Mouse (Mus musculus) cerebellum, postnatal 14 days (tissue): Measurements from ENCODE around the gene Chpf.

ENCODE experiments used
- DNase-seq, 2 experiments: peaks; one replicate each; pipeline ENCODE4 v3.0.0; 2021; ENCODE audit warnings: mixed read lengths in 2 of 2

The Chpf gene

DNA sequence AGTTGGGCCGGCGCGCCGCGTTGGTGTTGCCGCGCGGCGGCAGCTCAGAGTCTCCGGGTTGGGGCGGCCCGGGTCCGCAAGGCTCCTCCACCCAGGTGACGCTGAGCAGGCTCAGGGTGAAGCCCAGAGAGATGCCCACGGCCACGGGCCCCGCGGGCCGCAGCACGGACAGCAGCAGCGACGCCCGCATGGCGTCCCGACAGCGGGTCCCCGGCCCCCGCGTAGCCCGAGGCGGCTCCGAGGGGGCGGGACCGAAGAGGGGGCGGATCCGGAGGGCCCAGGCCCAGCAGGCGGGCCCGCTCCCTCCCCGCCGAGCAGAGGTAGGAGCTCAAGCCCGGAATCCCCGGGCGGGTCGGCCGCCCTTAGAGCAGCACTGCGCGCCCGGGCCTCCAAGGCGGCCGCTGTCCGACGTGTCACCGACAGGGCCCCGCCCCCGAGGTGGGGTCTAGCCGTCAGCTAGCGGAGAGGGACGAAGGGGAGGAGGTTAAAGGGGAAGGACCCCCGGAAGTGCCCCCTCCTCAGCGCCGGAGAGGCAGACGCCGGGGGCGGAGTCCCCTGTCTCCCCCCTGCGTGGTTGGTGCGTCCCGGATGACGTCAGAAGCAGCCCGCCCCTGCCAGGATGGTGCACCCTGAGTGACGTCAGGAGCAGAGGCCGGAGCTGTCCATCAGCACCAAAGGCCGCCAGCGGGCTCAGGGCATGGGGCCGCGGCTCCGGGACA lies at the start of gene Chpf, which contains the start of gene Tmem198:
Gene Chpf (minus strand): TSS at position 392 of the 719 bp plus-strand sequence.
Gene Tmem198 (plus strand): TSS at position 617 of the 719 bp plus-strand sequence.
- peak; percentile 98 to 99 for DNase-seq

DNA sequence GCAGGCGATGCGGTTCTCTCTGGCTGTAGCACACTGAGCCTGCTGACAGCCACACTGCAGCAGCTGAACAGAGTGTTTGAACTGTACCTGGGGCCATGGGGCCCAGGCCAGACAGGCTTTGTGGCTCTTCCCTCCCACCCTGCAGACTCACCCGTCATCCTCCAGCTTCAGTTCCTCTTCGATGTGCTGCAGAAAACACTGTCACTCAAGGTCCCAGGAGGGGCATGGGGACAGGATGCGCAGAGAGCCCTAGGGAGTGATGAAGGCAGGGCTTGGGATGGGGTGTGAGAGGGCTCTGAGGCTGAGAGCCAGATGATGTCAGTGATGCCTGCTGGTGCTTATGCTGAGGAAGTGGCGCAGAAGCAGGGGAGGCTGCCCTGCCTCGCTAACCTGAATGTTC lies 45.6 kb upstream of the Chpf start:
- DNase-seq, result no peak

DNA sequence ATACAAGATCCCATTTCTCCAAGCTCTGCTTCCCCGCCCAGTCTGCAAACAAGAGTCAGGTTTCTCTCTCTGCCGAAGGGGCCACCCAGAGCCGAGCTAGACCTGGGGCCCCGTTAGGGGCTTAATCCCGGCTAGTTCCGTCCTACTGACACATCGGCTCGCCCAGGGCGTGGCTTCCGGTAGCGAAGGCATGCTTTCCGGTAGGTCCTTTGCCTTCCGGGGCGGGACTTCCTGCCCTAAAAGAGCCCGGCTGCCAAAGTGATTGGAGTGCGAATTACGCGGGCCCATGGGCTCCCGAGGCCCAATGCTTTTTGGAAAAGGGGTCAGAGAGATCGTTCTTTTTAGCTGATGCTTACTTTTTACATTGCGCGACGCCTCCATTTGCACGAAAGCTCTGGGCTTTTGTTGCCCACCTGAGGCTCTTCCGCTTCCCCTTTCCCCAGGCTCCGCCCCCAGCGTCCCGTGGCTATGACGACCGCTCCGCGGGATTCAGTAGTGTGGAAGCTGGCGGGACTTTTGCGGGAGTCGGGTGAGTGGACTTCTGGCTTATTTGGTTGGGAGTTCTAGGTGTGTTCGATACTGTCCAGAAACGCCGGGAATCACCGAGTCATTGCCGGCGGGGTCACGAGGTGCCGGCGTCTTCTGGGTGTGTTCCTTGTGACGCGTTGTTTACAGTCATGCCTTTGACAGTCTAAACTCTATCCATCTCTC lies 42.4 kb upstream of the Chpf start, which contains the start of gene Stk11ip:
Gene Stk11ip (plus strand): TSS at position 209 of the 711 bp plus-strand sequence.
- DNase-seq, result peak; percentile 90 to 93

DNA sequence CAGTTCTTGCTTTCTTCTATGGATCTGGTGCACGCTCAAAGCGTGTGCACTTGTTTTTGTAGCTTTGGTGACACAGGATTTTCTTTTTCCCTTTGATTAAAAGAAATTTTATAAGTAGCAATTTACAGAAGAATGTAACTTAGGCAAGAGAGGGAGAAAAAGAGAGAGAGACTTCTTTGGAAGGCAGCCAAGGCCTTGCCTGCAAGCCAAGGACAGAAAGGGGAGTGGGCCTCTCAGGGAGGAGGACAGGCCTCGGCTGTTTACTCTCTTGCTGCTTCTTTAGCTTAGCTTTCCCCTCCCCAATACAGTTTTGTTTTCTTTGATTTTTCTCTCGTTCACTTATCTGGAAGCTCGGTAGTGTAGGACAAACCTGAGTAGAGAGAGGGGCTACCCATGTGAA lies 40.5 kb upstream of the Chpf start:
- no peak for DNase-seq

DNA sequence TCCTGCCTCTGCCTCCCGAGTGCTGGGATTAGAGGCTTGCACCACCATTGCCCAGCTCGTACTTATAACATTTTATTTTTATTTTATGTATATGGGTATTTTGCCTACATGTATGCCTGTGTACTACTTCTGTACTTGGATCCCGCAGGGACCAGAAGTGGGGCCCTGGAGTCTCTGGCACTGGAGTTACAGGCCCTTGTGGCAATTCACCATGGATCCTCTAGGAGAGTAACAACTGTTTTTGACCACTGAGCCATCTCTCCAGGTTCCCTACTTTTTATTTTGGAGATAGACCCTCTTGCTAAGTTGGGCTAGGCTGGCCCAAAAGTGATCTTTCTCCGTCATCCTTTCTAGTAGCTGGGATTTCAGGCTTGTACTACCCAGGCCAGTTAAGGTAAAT lies 39.3 kb upstream of the Chpf start:
- no peak for DNase-seq

DNA sequence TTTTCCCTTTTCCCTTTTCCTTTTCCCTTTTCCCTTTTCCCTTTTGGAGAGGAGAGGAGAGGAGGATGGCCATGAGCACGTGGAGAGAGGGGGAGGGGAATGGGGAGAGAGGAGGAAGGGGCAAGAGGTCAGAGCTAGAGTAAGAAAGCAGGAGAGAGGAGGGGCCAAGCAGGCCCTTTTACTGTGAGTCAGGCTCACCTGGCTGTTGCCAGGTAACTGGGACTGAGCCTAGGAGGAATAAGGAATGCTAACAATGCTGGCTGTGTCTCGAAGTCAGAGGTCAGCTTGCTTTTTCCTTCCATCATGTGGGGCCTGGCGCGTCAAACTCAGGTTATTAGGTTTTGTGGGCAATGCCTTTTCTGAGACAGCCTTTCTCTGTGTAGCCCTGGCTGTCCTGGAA lies 38.9 kb upstream of the Chpf start:
- no peak for DNase-seq

DNA sequence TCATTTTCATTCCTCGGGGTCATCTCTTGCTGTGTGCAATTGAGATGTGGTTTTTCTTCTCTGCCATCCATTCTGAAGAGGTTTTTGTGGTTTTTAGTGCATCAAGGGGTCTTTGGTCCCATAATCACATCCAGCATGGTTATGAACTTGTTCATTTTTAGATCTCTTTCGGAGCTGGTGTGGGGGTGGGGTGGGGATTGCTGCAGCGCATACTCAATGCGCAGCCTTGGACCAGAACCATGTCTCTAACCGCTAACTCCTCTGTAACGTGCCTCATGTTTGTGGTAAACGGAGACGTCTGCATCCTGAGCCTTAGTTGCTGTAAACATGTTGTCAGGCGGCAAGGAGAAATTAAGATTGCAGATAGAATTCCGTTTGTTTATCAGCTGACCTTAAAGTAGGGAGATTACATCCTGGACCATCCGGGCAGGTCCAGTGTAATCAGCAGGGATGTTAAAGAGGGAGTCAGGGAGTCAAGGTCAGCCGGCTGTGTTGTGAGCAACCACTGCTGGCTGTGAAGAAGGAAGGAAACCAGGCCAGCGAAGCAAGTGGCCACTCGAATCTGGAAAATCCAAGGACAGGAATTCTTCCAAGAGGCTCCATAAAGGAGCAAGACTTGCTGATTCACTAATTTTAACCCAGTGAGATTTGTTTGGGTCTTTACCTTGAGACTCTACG lies 37.7 kb upstream of the Chpf start:
- DNase-seq, result no peak

DNA sequence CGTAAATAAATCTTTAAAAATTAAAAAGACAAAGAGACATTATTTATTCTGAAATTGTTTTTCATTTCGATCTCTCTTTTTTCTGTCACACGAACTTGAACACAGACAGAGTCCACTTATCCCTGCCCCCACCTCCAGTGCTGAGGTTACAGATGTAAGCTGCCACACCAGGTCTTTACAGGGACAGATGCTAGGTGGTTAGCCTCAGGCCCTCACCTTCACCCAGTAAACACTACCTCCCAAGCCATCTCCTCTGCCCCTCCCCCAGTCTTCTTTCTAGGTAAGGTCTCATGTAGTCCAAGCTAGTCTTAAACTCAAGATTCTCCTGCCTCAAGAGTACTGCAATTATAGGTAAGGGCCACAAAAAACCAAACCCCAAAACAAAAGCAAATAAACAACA lies 33.4 kb upstream of the Chpf start:
- DNase-seq, result no peak

DNA sequence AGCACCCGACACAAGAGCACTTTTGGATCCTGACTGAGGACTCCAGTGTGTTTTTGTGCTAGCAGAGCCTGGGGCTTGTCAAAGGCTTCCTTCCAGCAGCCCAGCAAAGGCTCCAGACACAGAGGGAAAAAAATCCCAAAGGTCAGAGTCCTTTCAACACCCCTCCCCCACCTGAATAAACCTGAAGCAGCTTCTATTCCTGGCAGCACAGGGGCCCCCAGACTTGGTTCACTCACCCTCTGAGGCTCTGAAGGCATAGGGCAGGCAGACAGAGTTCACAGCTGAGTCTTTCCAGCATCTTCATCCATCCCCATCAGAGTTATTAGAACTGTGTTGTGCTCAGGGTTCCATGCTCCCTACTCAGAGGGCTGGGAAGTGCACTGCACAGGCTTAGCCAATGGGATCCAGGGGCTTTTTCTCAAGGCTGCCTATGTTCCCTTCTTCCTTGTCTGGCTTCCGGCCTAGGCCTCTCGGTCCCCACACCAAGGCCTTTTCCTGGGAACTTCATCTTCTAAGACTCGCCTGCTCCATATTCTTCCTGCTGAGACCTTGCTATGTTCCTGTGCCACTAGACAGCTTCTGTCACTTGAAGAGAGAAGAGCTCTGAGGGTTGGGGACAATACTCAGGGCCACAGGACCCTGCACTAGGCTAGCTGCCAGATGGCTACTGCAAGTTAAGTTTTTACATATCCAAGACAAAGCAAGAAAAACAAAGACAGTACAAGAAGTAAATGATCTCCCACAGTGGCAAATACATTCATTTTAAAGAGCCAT lies 32.5 kb upstream of the Chpf start:
- DNase-seq, result no peak

DNA sequence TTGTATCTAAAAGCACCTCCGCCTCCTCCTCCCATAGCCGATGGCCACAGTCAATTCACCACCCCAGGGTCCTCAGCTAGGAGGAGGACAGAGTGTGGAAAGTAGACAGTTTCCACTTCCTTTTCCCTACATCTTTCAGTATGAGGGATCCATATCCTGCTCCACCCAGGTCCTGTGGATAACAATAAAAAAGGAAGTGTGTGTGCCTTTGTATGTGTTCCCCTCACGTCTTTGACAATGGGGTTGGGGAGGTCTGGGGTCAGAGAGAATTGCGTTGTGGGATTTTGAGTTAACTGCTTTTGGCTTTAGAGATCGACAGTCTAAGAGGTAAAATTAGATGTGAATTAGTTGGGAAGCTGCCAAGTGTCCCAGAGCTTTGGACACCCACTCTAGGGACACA lies 31.0 kb upstream of the Chpf start:
- no peak for DNase-seq

DNA sequence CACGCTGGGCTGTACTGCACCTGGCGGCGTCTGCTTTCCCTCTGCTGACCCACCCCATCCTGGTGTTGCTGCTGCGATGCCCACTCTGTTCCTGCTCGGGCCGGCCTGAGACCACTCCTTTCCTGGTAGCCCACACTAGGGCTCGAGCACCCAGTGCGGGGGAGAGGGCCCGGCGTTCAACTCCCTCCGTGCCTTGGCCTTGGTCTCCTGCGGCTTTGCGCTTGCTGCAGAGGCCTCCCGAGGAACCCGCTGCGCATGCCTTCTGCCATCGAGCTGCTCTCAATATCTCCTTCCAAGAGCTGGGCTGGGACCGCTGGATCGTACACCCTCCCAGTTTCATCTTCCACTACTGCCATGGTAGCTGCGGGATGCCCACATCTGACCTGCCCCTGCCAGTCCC lies 30.5 kb upstream of the Chpf start:
- DNase-seq, result no peak

DNA sequence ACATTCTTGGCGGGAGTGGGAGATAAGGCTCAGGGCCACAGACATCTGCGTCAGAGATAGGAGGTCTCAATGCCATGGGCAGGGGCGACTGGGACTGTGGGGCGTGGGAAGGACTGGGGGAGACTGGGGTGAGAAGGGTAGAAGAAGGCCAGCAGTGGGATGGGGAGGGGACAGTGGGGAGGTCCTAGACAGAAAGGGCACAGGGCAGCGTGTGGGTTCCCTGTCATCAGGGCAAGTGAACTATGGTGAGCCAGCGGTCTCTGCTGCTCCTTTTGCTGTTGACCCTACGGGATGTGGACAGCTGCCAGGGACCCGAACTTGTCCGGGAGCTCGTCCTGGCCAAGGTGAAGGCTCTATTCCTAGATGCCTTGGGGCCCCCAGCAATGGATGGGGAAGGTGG lies 27.9 kb upstream of the Chpf start, which contains the start of gene Inha:
Gene Inha (plus strand): TSS at position 72 of the 400 bp plus-strand sequence.
- peak in 1 of 2 experiments; percentile 59 for DNase-seq

DNA sequence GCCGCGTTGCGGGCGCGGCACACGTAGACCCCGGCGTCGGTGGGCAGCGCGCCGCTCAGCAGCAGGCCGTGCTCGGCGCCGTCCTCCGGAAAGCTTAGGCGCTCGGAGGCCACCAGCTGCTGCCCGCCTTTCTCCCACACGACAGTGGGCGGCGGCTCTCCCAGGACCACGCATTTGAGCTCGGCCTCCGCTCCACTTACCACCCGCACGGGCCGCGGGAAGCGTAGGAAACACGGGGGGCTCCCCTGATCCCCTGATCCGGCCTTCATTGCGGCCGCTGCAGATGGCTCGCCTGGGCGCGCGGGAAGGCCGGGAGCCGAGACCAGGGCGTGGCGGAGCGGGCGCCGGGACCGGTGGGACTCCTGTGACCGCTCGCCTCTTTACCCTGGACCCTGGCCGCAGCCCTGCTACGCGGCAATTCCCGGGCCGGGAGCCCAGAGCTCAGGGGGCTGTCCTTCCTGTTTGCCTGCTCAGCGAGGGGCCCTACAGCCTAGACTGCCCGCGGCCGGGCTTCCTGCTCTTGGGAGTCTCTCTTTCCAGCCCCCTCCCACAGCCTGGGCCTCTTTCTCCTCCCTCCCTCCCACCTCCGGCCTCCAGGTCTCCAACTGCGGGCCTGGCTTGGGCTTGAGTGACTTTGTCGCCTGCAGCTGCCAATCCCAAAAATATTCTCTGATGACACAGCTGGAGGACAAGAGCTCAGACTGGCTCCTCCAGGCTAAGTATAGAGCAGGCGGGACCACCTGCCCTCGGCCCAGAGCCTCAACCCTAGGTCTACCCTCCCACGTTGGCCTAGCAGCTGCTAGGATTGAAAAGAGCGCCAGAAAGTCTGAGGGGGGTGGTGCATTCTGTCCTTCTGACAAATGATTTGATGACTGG lies 27.1 kb upstream of the Chpf start, which contains the start of gene Obsl1:
Gene Obsl1 (minus strand): TSS at position 497 of the 876 bp plus-strand sequence.
- peak; percentile 72 to 75 for DNase-seq

DNA sequence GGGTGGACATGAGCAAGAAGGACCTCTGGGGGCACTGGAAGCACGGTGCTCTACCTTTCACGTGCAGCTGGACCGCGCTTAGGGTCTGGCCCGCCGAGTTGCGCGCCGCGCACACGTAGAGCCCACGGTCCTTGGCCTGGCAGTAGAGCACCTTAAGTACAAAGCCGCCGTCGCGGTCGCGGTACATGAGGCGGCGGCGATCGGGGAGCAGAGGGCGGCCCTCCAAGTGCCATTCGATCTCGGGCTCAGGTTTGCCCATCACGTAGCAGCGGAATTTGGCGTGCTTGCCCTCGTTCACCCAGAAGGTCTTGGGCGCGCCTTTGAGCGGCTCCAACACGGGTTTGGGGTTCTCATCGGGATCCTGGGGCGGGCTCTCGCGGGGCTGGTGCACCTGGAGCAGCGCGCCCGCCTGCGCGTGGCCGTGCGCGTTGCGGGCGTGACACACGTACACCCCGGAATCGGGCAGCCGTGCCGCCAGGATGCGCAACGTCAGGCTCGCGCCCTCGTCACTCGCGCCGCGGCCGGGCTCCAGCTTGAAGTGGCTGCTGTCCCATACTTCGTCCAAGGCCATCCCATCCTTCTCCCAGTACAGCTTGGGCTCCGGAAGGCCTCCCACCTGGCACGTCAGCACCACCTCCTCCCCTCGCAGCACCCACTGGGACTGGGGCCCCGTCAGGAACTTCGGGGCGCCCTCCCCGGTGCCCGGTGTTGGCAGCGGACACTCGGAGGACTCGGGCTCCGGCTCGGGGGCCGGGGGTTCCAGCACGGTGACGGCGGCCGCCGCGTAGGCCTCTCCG lies 26.2 kb upstream of the Chpf start:
- peak; percentile 92 for DNase-seq

DNA sequence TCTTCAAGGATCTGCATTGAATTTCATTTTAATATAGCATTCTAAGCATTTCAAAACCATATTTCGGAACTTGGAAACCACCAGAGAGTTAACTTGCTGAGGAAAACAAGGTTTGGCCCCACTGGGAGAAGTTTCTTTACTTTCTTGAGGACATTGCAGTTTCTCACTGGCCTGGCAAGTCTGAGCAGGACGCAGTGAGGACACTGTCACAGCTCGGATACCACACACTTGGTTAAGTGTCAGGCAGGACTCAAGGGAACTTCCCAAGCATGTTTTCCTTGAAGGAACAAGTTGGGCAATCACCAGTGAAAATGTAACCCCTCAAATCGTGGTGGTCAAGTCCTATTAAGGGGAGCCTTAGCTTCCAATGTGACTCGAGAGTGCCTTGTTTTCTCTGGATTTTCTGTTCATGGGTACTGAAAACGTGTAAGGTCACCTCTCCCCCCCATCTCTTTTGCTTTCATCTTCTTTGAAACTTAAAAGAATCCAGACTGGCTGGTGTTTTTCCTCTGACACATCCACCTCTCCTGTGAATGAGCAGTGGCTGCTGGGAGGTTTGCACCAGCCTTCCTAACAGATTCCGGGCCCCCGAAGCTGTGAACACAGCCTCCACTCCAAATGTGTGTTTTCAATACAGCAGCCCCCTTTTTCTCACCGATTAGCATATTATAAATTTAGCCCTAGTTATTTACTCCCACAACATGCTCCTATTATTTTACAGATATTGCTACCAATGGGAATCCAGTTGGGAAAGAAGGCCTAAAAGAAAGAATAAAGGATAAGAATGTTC lies 25.3 kb upstream of the Chpf start:
- DNase-seq, result no peak

DNA sequence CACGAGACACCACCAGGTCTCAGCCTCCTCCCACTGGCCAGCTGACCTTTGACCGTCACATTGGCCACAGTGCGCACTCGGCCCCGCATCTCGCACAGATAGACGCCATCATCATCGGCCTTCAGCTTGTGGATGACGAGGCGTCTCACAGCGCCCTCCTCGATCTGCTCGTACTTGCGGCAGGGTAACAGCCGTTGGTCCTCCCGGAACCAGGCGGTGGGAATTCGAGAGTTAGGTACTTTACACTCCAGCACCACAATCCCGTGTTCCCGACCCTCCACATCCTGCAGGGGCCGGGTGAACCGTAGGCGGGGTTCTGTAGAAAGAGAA lies 24.5 kb upstream of the Chpf start:
- no peak for DNase-seq

DNA sequence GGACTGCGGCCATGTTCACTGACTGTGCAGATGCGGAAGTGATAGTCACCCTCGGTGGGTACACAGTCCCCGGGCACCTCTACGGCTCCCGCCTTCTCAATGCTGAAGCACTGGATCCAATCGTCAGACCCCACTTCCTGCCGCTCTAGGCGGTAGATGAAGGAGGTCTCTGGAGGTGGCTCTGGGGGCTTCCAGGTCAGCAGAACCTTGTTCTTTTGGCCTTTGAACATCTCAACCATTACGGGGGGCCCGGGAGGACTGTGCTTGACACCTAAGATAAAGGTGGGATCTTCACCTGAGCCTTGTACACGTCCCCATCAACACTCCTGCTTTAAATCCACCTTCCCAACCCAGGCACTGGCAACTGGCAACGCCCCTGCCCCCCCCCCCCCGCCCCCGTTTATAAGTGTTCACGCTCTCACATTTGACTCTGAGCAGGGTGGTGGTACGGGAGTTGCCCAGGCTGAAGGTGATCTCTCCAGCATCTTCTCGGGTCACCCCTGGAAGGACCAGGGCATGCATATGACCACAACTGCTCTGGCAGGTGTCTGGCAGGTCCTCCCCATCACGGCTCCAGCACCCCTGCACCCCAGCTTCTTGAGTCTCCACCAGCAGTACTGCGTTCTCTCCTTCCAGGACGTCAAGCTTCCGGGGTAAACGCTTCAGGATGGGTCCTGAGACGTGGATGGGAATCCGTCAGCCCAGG lies 24.0 kb upstream of the Chpf start:
- no peak for DNase-seq

DNA sequence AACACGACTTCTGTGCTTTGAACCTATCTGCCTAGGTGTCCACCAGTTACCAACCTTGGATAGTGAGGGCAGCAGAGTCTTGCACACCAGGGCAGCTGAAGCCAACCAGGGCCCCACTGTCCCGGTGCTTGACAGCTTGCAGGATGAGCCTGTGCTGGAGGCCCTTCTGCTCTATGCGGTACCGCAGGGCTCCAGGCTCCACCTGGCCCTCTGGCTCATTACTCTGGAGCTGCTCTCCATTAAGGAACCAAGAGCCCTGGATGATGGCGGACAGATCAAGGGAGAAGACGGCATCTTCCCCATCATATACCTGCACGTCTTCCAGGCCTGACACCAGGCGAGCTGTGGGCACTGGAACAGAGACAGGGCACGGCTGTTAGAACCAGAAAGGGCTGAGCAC lies 22.8 kb upstream of the Chpf start:
- DNase-seq, result no peak

DNA sequence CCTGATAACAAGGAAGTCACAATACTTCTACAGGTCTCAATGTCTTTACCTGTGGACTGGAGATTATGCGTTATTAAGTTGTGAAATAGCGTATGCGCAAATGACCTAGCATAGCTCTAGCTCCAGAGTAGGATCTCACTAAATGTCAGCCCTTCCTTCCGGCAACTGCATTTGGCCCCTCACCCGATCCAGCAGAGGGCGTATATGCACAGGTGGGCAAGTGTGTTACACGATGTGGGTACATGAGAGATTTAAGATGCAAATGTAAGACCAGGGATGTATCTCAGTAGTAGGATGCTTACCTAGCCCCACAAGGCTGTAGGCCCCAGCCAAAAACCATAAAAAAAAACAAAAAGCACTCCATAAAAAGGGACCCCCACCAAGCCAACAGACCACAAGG lies 20.3 kb upstream of the Chpf start:
- no peak for DNase-seq

DNA sequence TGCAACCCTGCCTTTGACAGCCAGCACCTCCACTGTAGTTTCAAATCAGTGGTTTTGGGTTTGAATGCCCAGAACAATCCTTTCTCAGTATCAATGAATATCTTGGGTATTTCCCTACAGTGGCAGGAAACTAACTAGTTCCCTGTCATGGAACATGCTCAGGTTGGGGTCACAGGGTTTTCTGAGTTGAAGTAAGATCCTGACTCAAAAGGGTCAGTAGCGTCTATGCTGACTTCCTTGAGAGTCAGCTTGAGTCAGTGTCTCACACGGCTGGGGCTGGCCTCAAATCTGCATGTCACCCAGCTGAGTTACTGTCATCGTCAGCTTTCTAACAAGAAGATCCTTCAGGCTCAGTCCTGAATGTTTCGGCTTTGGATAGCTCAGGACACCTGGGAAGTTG lies 19.8 kb upstream of the Chpf start:
- DNase-seq, result no peak
